25 mouse cellular contexts compared by ENCODE assay signal in the genomic region with DNA sequence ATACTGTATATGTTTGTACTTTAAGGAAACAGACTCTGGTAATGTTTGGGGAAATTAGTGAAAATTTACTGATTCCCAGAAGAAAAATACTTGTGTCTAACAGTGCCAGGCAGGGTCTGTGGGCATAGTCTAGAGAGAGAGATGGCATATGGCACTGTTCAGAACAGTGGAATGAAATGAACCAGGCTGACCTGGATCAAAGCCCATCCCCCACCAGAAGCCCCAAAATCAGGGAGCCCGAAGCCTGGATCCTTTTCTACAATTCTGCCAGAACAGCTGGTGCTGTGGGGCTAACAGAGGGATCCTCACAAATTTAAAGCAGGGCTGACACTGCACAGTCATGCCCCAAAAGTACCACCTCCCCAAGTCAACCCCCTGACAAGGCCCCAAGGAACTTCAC.
"Had no signal": no experiment of that assay in that cellular context is flagged by ENCODE, and none has a peak within 500 bp of the region (broad histone marks: within the 10 kb centered on the region; RNA-seq: fewer than 3 reads in every experiment).

No protein-coding gene starts in this region.

- H3K27me3 ChIP-seq: heart, embryonic 15.5 days; hindbrain, embryonic 12.5 days; kidney, embryonic 15.5 days; limb, embryonic 15.5 days; liver, embryonic 12.5 days had no signal

- H3K4me3 ChIP-seq: heart, adult 2 months; heart, embryonic 13.5 days; heart, embryonic 15.5 days; hindbrain, embryonic 12.5 days; kidney, embryonic 15.5 days; limb, embryonic 13.5 days; limb, embryonic 15.5 days; liver, embryonic 12.5 days had no signal

- ATAC-seq: hindbrain, postnatal 0 days; intestine, embryonic 16.5 days; liver, embryonic 12.5 days had no signal

- H3K4me2 ChIP-seq: heart, embryonic 11.5 days; heart, embryonic 13.5 days; heart, embryonic 15.5 days; hindbrain, embryonic 12.5 days; kidney, embryonic 15.5 days; limb, embryonic 13.5 days; limb, embryonic 15.5 days; liver, embryonic 12.5 days had no signal

- H3K9me3 ChIP-seq: heart, embryonic 13.5 days; heart, embryonic 15.5 days; hindbrain, embryonic 12.5 days; kidney, embryonic 15.5 days; limb, embryonic 13.5 days; limb, embryonic 15.5 days; liver, embryonic 12.5 days had no signal

- H3K36me3 ChIP-seq: heart, embryonic 13.5 days; heart, embryonic 15.5 days; hindbrain, embryonic 12.5 days; kidney, embryonic 15.5 days; limb, embryonic 13.5 days; limb, embryonic 15.5 days; liver, embryonic 12.5 days had no signal

- H3K27ac ChIP-seq: heart, adult 2 months; heart, embryonic 13.5 days; heart, embryonic 15.5 days; hindbrain, embryonic 12.5 days; hindbrain, postnatal 0 days; kidney, embryonic 15.5 days; kidney, postnatal 0 days; limb, embryonic 13.5 days; limb, embryonic 15.5 days; liver, embryonic 12.5 days; liver, embryonic 14.5 days had no signal

- H3K4me1 ChIP-seq: heart, embryonic 13.5 days; heart, embryonic 15.5 days; limb, embryonic 15.5 days; liver, embryonic 12.5 days had no signal

- H3K9ac ChIP-seq: heart, embryonic 13.5 days; heart, embryonic 15.5 days; hindbrain, embryonic 12.5 days; kidney, embryonic 15.5 days; limb, embryonic 13.5 days; limb, embryonic 15.5 days; liver, embryonic 12.5 days; liver, embryonic 14.5 days had no signal

- DNase-seq: gastrocnemius, postnatal 14 days; gastrocnemius, postnatal 36 days; heart, adult 11 months; heart, adult 2 months; heart, postnatal 14 days; heart, postnatal 36 days; kidney, adult 11 months; kidney, adult 2 months; kidney, adult 9 months; kidney, postnatal 14 days; kidney, postnatal 36 days; layer of hippocampus, adult 9-11 months; layer of hippocampus, postnatal 36 days had no signal
